Mouse (Mus musculus): ENCODE data around the gene Chil1. TPM values are rescaled to one million over a fixed set of nuclear protein-coding genes. Genes with fewer than 3 reads are reported as not detected.

The Chil1 gene
- total RNA-seq, 1 experiment: 0.98 TPM

- H3K9me3 ChIP-seq (ENCODE audit: control insufficient read depth, insufficient read depth, low read depth, low read length): no peaks in the 10 kb centered on the region
- no peak overlapping the region for H3K9ac ChIP-seq (ENCODE audit: insufficient read depth, low read depth, low read length, poor library complexity, severe bottlenecking)
- H3K4me1 ChIP-seq (ENCODE audit: control insufficient read depth in 2 of 2, insufficient read depth in 2 of 2, low read length in 2 of 2, poor library complexity in 1 of 2): peaks cover 8 to 29% of the 10 kb centered on the region in 2 experiments
- no peak overlapping the region for H3K27ac ChIP-seq (ENCODE audit: insufficient read depth, low read depth, low read length, poor library complexity, severe bottlenecking)
- no peak overlapping the region for H3K4me3 ChIP-seq (ENCODE audit: insufficient read depth in 1 of 2, low read depth in 1 of 2, low read length in 2 of 2, poor library complexity in 1 of 2, severe bottlenecking in 1 of 2)
- H3K36me3 ChIP-seq (ENCODE audit: control insufficient read depth, insufficient read depth, low read length, poor library complexity, severe bottlenecking): no peaks in the 10 kb centered on the region
- no peak for DNase-seq (ENCODE audit: low read depth, low spot score)
- in situ Hi-C loops (cut with MboI; ENCODE audit: low sequenced_read_pairs in 2 of 2, unreplicated experiment in 2 of 2): no loop called here
- TF ChIP-seq ZC3H11A (IDR thresholded peaks at IDR 0.05; ENCODE audit: borderline replicate concordance, low read depth, low read length): no peak
- TF ChIP-seq MAFK (IDR thresholded peaks at IDR 0.05; ENCODE audit: insufficient read depth, low read depth, low read length): no peak
- TF ChIP-seq HCFC1 (IDR thresholded peaks at IDR 0.05; ENCODE audit: borderline replicate concordance, insufficient read depth, low read length): no peak
- TF ChIP-seq CHD2 (IDR thresholded peaks at IDR 0.05; ENCODE audit: low read depth, low read length): no peak
- no peak for TF ChIP-seq ZNF384 (IDR thresholded peaks at IDR 0.05; ENCODE audit: low read depth, low read length)
Measured at GRCm38 (mm10) chr1:134191192-134191591, 9.2 kb downstream of the Chil1 start.

DNA sequence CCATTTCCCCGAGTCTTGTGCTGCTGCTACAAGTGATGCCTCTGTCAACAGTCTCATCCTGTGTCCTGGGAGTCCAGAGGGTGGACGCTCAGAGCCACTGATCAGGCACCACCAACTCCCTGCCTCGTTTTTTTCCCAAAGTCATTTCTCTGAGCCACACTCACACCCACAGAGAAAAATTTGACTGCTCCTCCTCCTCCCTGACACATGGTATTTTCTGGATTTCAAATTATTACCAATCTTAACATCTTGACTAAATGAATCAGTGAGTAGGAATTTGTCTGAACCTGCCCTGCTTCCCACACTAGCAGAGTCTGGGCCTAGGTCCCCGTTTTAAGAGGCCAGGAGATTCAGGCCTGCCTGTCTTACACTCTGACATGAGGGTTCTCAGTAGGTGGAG is 10.0 kb downstream of the Chil1 start:
- Histone ChIP-seq H3K9me3 (ENCODE audit: control insufficient read depth, insufficient read depth, low read depth, low read length) (no peaks in the 10 kb centered on the region), H3K4me3 (ENCODE audit: insufficient read depth in 1 of 2, low read depth in 1 of 2, low read length in 2 of 2, poor library complexity in 1 of 2, severe bottlenecking in 1 of 2) (no peak overlapping the region), H3K4me1 (ENCODE audit: control insufficient read depth in 2 of 2, insufficient read depth in 2 of 2, low read length in 2 of 2, poor library complexity in 1 of 2) (peaks cover 8 to 30% of the 10 kb centered on the region in 2 experiments), H3K9ac (ENCODE audit: insufficient read depth, low read depth, low read length, poor library complexity, severe bottlenecking) (no peak overlapping the region), H3K36me3 (ENCODE audit: control insufficient read depth, insufficient read depth, low read length, poor library complexity, severe bottlenecking) (no peaks in the 10 kb centered on the region), H3K27ac (ENCODE audit: insufficient read depth, low read depth, low read length, poor library complexity, severe bottlenecking) (no peak overlapping the region)
- in situ Hi-C loops (cut with MboI; ENCODE audit: low sequenced_read_pairs in 2 of 2, unreplicated experiment in 2 of 2): no loop called here
- TF ChIP-seq ZC3H11A (IDR thresholded peaks at IDR 0.05; ENCODE audit: borderline replicate concordance, low read depth, low read length) (no peak), MAFK (IDR thresholded peaks at IDR 0.05; ENCODE audit: insufficient read depth, low read depth, low read length) (no peak), CHD2 (IDR thresholded peaks at IDR 0.05; ENCODE audit: low read depth, low read length) (no peak), ZNF384 (IDR thresholded peaks at IDR 0.05; ENCODE audit: low read depth, low read length) (no peak), HCFC1 (IDR thresholded peaks at IDR 0.05; ENCODE audit: borderline replicate concordance, insufficient read depth, low read length) (no peak)
- no peak for DNase-seq (ENCODE audit: low read depth, low spot score)

DNA sequence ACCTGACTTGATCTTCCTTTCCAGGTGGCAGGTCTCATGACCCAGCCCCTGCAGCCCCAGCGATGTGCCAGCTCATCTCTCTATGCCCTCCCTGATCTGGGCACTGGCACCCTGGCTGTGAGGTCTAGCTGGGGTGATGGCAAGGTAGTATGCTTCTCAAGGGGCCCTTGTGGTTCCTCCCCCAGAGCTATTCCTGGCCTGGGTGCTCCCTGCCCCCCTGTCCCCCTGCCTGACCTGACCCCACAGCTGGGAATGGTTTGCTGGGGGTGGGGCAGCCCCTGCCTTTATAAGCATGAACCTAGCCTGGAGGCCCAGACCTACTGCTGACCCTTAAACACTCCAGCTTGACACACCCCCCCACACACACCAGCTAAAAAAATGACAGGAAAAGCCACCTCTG is 11.2 kb downstream of the Chil1 start, which contains the start of gene Mybph:
Mybph (plus strand) TSS at position 323 of the 400 bp plus-strand sequence.
- Histone ChIP-seq H3K36me3 (ENCODE audit: control insufficient read depth, insufficient read depth, low read length, poor library complexity, severe bottlenecking) (no peaks in the 10 kb centered on the region), H3K9me3 (ENCODE audit: control insufficient read depth, insufficient read depth, low read depth, low read length) (no peaks in the 10 kb centered on the region), H3K27ac (ENCODE audit: insufficient read depth, low read depth, low read length, poor library complexity, severe bottlenecking) (no peak within 1 kb of the TSS), H3K4me1 (ENCODE audit: control insufficient read depth in 2 of 2, insufficient read depth in 2 of 2, low read length in 2 of 2, poor library complexity in 1 of 2) (peaks cover 6 to 30% of the 10 kb centered on the region in 2 experiments), H3K4me3 (ENCODE audit: insufficient read depth in 1 of 2, low read depth in 1 of 2, low read length in 2 of 2, poor library complexity in 1 of 2, severe bottlenecking in 1 of 2) (no peak within 1 kb of the TSS), H3K9ac (ENCODE audit: insufficient read depth, low read depth, low read length, poor library complexity, severe bottlenecking) (no peak within 1 kb of the TSS)
- no peak for TF ChIP-seq HCFC1 (IDR thresholded peaks at IDR 0.05; ENCODE audit: borderline replicate concordance, insufficient read depth, low read length)
- TF ChIP-seq ZNF384 (IDR thresholded peaks at IDR 0.05; ENCODE audit: low read depth, low read length): no peak
- no peak for TF ChIP-seq MAFK (IDR thresholded peaks at IDR 0.05; ENCODE audit: insufficient read depth, low read depth, low read length)
- TF ChIP-seq ZC3H11A (IDR thresholded peaks at IDR 0.05; ENCODE audit: borderline replicate concordance, low read depth, low read length): no peak
- no peak for TF ChIP-seq CHD2 (IDR thresholded peaks at IDR 0.05; ENCODE audit: low read depth, low read length)
- in situ Hi-C loops (cut with MboI; ENCODE audit: low sequenced_read_pairs in 2 of 2, unreplicated experiment in 2 of 2): no loop called here
- DNase-seq (ENCODE audit: low read depth, low spot score): no peak

DNA sequence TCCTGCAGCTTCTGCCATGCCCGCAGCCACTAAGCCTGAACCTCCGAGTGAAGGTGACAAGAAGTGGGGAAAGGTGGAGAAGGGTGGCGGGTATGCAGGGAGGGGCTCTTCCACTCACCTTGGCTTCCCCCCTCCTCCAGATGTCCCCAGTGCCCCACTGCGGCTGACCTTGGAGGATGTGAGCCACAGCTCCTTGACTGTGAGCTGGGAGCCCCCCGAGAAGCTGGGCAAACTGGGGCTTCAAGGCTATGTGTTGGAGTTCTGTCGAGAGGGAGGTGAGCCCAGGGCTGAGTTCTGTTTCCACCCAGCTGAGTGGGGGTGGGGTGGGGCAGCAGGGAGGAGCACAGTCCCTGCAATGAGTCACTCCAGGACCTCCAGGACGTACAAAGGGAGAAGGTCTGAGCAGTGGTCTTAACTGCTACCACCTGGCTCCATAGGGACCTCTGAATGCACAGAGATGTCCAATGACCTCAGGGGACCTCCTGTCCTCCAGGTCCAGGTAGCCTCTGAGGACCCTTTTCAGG is 11.8 kb downstream of the Chil1 start:
- no peak for DNase-seq (ENCODE audit: low read depth, low spot score)
- TF ChIP-seq ZC3H11A (IDR thresholded peaks at IDR 0.05; ENCODE audit: borderline replicate concordance, low read depth, low read length): no peak
- no peak for TF ChIP-seq CHD2 (IDR thresholded peaks at IDR 0.05; ENCODE audit: low read depth, low read length)
- TF ChIP-seq HCFC1 (IDR thresholded peaks at IDR 0.05; ENCODE audit: borderline replicate concordance, insufficient read depth, low read length): no peak
- TF ChIP-seq ZNF384 (IDR thresholded peaks at IDR 0.05; ENCODE audit: low read depth, low read length): no peak
- TF ChIP-seq MAFK (IDR thresholded peaks at IDR 0.05; ENCODE audit: insufficient read depth, low read depth, low read length): no peak
- H3K36me3 ChIP-seq (ENCODE audit: control insufficient read depth, insufficient read depth, low read length, poor library complexity, severe bottlenecking): no peaks in the 10 kb centered on the region
- no peak overlapping the region for H3K4me3 ChIP-seq (ENCODE audit: insufficient read depth in 1 of 2, low read depth in 1 of 2, low read length in 2 of 2, poor library complexity in 1 of 2, severe bottlenecking in 1 of 2)
- in situ Hi-C loops (cut with MboI; ENCODE audit: low sequenced_read_pairs in 2 of 2, unreplicated experiment in 2 of 2): no loop called here
- no peak overlapping the region for H3K27ac ChIP-seq (ENCODE audit: insufficient read depth, low read depth, low read length, poor library complexity, severe bottlenecking)
- no peaks in the 10 kb centered on the region for H3K9me3 ChIP-seq (ENCODE audit: control insufficient read depth, insufficient read depth, low read depth, low read length)
- H3K9ac ChIP-seq (ENCODE audit: insufficient read depth, low read depth, low read length, poor library complexity, severe bottlenecking): no peak overlapping the region
- H3K4me1 ChIP-seq (ENCODE audit: control insufficient read depth in 2 of 2, insufficient read depth in 2 of 2, low read length in 2 of 2, poor library complexity in 1 of 2): peaks cover under 1 to 25% of the 10 kb centered on the region in 2 experiments; a peak in 3 of 4 replicates

Measured in ES-E14 (cell line).